Mouse (Mus musculus) right cerebral cortex, postnatal 4 days (tissue): ENCODE data around the gene Sergef.

Source experiments
- DNase-seq: peaks from one replicate; pipeline ENCODE4 v3.0.0-alpha.2; 2022

The Sergef gene

GRCm38 (mm10) chr7:46492134-46492678 is 147.4 kb downstream of the Sergef start:
- no peak for DNase-seq

GRCm38 (mm10) chr7:46487354-46487753 is 152.3 kb downstream of the Sergef start:
- DNase-seq: no peak

- DNase-seq: no peak
These were observed 152.8 kb downstream of the Sergef start for GRCm38 (mm10) chr7:46486761-46487160.

- DNase-seq: no peak
These were observed 155.4 kb downstream of the Sergef start for GRCm38 (mm10) chr7:46484223-46484622.

- no peak for DNase-seq
These were observed 156.6 kb downstream of the Sergef start for GRCm38 (mm10) chr7:46483050-46483449.

GRCm38 (mm10) chr7:46482099-46482531 is 157.5 kb downstream of the Sergef start:
- DNase-seq: no peak

- DNase-seq: no peak
These were observed 159.8 kb downstream of the Sergef start for GRCm38 (mm10) chr7:46479793-46480192.

- no peak for DNase-seq
These were observed 162.2 kb downstream of the Sergef start for GRCm38 (mm10) chr7:46477456-46477855.

GRCm38 (mm10) chr7:46475464-46475863 is 164.1 kb downstream of the Sergef start:
- no peak for DNase-seq

GRCm38 (mm10) chr7:46473141-46473540 is 166.5 kb downstream of the Sergef start:
- no peak for DNase-seq

GRCm38 (mm10) chr7:46471054-46471737 is 168.4 kb downstream of the Sergef start:
- no peak for DNase-seq

- no peak for DNase-seq
These were observed 170.1 kb downstream of the Sergef start for GRCm38 (mm10) chr7:46469542-46469941.

- DNase-seq: no peak
These were observed 173.1 kb downstream of the Sergef start for GRCm38 (mm10) chr7:46466422-46466981.

- DNase-seq: no peak
These were observed 176.5 kb downstream of the Sergef start for GRCm38 (mm10) chr7:46463136-46463535.

GRCm38 (mm10) chr7:46462287-46462686 is 177.3 kb downstream of the Sergef start:
- DNase-seq: no peak

GRCm38 (mm10) chr7:46459605-46460245 is 179.9 kb downstream of the Sergef start:
- no peak for DNase-seq

- DNase-seq: no peak
These were observed 180.4 kb downstream of the Sergef start for GRCm38 (mm10) chr7:46459200-46459599.

- DNase-seq: no peak
These were observed 181.7 kb downstream of the Sergef start for GRCm38 (mm10) chr7:46457889-46458288.

- no peak for DNase-seq
These were observed 185.5 kb downstream of the Sergef start for GRCm38 (mm10) chr7:46453930-46454679.

GRCm38 (mm10) chr7:46448922-46449645 is 190.5 kb downstream of the Sergef start:
- DNase-seq: no peak

GRCm38 (mm10) chr7:46447473-46448165 is 192.0 kb downstream of the Sergef start:
- DNase-seq: no peak

- no peak for DNase-seq
These were observed 193.7 kb downstream of the Sergef start for GRCm38 (mm10) chr7:46445896-46446295.
